9 mouse cellular contexts compared by ENCODE assay signal in the genomic region with DNA sequence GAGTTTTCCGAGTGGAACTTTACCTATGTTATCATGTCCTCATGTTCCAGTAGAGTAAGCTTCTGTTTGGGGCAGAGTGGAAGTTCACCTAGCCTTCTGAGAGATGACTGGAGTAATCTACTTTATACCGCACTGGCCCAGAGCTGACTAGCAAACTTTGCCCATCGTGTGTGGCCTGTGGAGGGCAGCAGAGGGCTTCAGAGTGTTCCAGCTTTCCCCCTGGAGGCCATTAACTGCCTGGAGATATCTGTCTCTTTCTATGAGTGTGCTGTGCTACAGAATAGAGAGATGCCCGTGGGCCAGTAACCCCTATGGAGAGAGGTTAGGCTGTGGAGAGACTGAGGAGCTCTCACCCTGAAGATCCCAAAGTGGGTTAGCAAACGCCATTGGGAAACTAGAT.
DNase-seq lines count a peak whose midpoint lies in the region; ATAC-seq and TF ChIP-seq lines count a peak whose summit lies in the region.
"Had no signal": no experiment of that assay in that cellular context is flagged by ENCODE, and none has a peak within 500 bp of the region (broad histone marks: within the 10 kb centered on the region; RNA-seq: fewer than 3 reads in every experiment).

No protein-coding gene starts in this region.

- 46% methylated on average over 5 of the region's 5 CpGs for WGBS in embryonic facial prominence, embryonic 10.5 days
- WGBS in midbrain, embryonic 13.5 days, result 39% methylated on average over 5 of the region's 5 CpGs
- WGBS in thymus, adult 2 months, result 38% methylated on average over 5 of the region's 5 CpGs

- H3K27me3 ChIP-seq in embryonic facial prominence, embryonic 10.5 days (replicated peaks; ENCODE audit: low read depth, poor library complexity, severe bottlenecking), result no peaks in the 10 kb centered on the region
- H3K27me3 ChIP-seq in midbrain, embryonic 13.5 days, result no peaks in the 10 kb centered on the region
- no peaks in the 10 kb centered on the region for H3K27me3 ChIP-seq in thymus, adult 2 months (ENCODE audit: control insufficient read depth, insufficient read depth, low read length)
- H3K27me3 ChIP-seq: limb, embryonic 15.5 days had no signal

- no peak overlapping the region for H3K9ac ChIP-seq in midbrain, embryonic 13.5 days (replicated peaks)
- H3K9ac ChIP-seq: limb, embryonic 15.5 days had no signal

- TF ChIP-seq CTCF in thymus, adult 2 months (IDR thresholded peaks at IDR 0.05; ENCODE audit: borderline replicate concordance, control insufficient read depth, extremely low read depth, insufficient read depth, low read length, poor library complexity), result no peak

- intact Hi-C loops in left cerebral cortex, postnatal 25 days (cut with DNase I), result loop anchor here (5.0 kb wide), 4 partner anchors 92 to 462 kb away; no protein-coding TSS in a partner anchor

- peak; percentile 37 for ATAC-seq in midbrain, embryonic 13.5 days

- no peaks in the 10 kb centered on the region for H3K4me1 ChIP-seq in embryonic facial prominence, embryonic 10.5 days
- H3K4me1 ChIP-seq in midbrain, embryonic 13.5 days (replicated peaks), result no peaks in the 10 kb centered on the region
- no peaks in the 10 kb centered on the region for H3K4me1 ChIP-seq in thymus, adult 2 months (replicated peaks; ENCODE audit: control insufficient read depth, insufficient read depth, low read length)
- H3K4me1 ChIP-seq: limb, embryonic 15.5 days had no signal

- H3K4me3 ChIP-seq in embryonic facial prominence, embryonic 10.5 days, result no peak overlapping the region
- H3K4me3 ChIP-seq in midbrain, embryonic 13.5 days (replicated peaks), result no peak overlapping the region
- no peak overlapping the region for H3K4me3 ChIP-seq in thymus, adult 2 months (ENCODE audit: control insufficient read depth, insufficient read depth, low read length)
- H3K4me3 ChIP-seq: limb, embryonic 15.5 days had no signal

- TF ChIP-seq POLR2A in thymus, adult 2 months (IDR thresholded peaks at IDR 0.05; ENCODE audit: control insufficient read depth, extremely low read depth, insufficient read depth, low read length, poor library complexity), result no peak

- no peak overlapping the region for H3K4me2 ChIP-seq in midbrain, embryonic 13.5 days (replicated peaks)
- H3K4me2 ChIP-seq: limb, embryonic 15.5 days had no signal

- peak; percentile 29 for DNase-seq in gastrocnemius, postnatal 10 days
- DNase-seq in gastrocnemius, postnatal 25 days, result no peak
- peak; percentile 3 for DNase-seq in adipocyte (ENCODE audit: low spot score)
- peak; percentile 60 for DNase-seq in embryonic facial prominence, embryonic 10.5 days (ENCODE audit: low spot score)
- DNase-seq in kidney, adult 11 months, result peak; percentile 50
- peak; percentile 47 to 76 for DNase-seq in left cerebral cortex, postnatal 25 days (ENCODE audit: low spot score in 2 of 2)
- DNase-seq in thymus, adult 2 months, result peak; percentile 6

- no peak overlapping the region for H3K27ac ChIP-seq in embryonic facial prominence, embryonic 10.5 days (replicated peaks)
- no peak overlapping the region for H3K27ac ChIP-seq in midbrain, embryonic 13.5 days
- no peak overlapping the region for H3K27ac ChIP-seq in thymus, adult 2 months (ENCODE audit: control insufficient read depth, insufficient read depth, low read length)
- H3K27ac ChIP-seq: limb, embryonic 15.5 days had no signal

- H3K36me3 ChIP-seq in embryonic facial prominence, embryonic 10.5 days (replicated peaks), result no peaks in the 10 kb centered on the region
- no peaks in the 10 kb centered on the region for H3K36me3 ChIP-seq in midbrain, embryonic 13.5 days
- no peaks in the 10 kb centered on the region for H3K36me3 ChIP-seq in thymus, adult 2 months (ENCODE audit: control insufficient read depth, insufficient read depth, low read length)
- H3K36me3 ChIP-seq: limb, embryonic 15.5 days had no signal

- H3K9me3 ChIP-seq in embryonic facial prominence, embryonic 10.5 days, result no peaks in the 10 kb centered on the region
- no peaks in the 10 kb centered on the region for H3K9me3 ChIP-seq in midbrain, embryonic 13.5 days
- H3K9me3 ChIP-seq: limb, embryonic 15.5 days had no signal
